Mouse (Mus musculus) spleen, adult 2 months (tissue): Measurements from ENCODE around the gene Rpl38. TPM values are rescaled to one million over a fixed set of nuclear protein-coding genes. Genes with fewer than 3 reads are reported as not detected.

ENCODE experiments used
- DNase-seq, 2 experiments: peaks; one replicate each; pipeline versions ENCODE4 v3.0.0 to v3.0.0-alpha.2; 2012 to 2021; ENCODE audit warnings: low spot score in 2 of 2, low read depth in 1 of 2
- H3K27ac ChIP-seq: fragments of 200-500 bp; 2 replicates; pipeline ENCODE4 v1.5.1; 2012; ENCODE audit warnings: low read length, inconsistent platforms; ENCODE audit not compliant: insufficient read depth
- H3K27me3 ChIP-seq: fragments of 200-500 bp; 2 replicates; pipeline ENCODE4 v1.6.1; 2012; ENCODE audit warnings: mild to moderate bottlenecking, moderate library complexity, low read length, inconsistent platforms; ENCODE audit not compliant: control insufficient read depth, insufficient read depth
- H3K36me3 ChIP-seq: fragments of 200-500 bp; 2 replicates; pipeline ENCODE4 v1.6.1; 2012; ENCODE audit warnings: mild to moderate bottlenecking, low read length, inconsistent platforms; ENCODE audit not compliant: control insufficient read depth, insufficient read depth
- H3K4me1 ChIP-seq: fragments of 200-500 bp; 2 replicates; pipeline ENCODE4 v1.6.1; 2011; ENCODE audit warnings: inconsistent platforms; ENCODE audit not compliant: control insufficient read depth, insufficient read depth, insufficient read length
- H3K4me3 ChIP-seq: fragments of 200-500 bp; 2 replicates; pipeline ENCODE4 v1.5.1; 2011; ENCODE audit warnings: mild to moderate bottlenecking, inconsistent platforms; ENCODE audit not compliant: insufficient read depth, insufficient read length; ENCODE audit errors: extremely low read depth
- CTCF ChIP-seq: fragments of 200-500 bp; IDR thresholded peaks from 2 replicates; pipeline ENCODE4 v1.5.1; 2011; ENCODE audit warnings: mild to moderate bottlenecking, inconsistent platforms; ENCODE audit not compliant: insufficient read depth, insufficient read length, insufficient replicate concordance; ENCODE audit errors: extremely low read depth
- POLR2A ChIP-seq: fragments of 200-500 bp; IDR thresholded peaks from 2 replicates; pipeline ENCODE4 v1.6.1; 2011; ENCODE audit warnings: low read depth, low read length, inconsistent platforms
- WGBS: fragments of 180-500 bp; shearing (Covaris S2); methylation state at CpG from one replicate; pipeline ENCODE4 v1.1.7; 2018; 5-methylcytosine and 5-hydroxymethylcytosine counted together
- polyA plus RNA-seq: library from polyadenylated mRNA; depleted of rRNA; stranded (reverse); fragments of >200 nt; gene quantifications from 2 replicates; pipeline ENCODE4 v1.2.3, GENCODE M21; 2012

The Rpl38 gene
- polyA plus RNA-seq, 1 experiment = 360 TPM

DNA sequence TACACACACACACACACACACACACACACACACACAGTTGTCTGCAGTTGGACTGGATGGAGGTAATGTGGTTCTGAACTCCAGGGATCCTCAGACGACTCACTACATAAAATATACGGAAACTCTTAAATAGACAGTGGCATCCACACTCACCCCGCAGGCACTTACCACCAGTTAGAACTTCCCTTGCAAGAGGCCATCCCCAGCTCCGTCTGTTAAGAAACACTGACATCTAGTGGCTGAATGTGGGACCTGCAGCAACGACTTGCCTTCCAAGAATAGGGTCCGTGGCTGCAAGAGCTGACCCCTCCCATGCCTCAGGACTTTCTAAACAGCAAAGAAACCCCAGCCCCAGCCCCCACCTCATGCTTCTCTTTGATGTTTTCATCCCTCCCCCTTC is 32.0 kb upstream of the Rpl38 start:
- 2% methylated on average over 6 of the region's 6 CpGs for WGBS

DNA sequence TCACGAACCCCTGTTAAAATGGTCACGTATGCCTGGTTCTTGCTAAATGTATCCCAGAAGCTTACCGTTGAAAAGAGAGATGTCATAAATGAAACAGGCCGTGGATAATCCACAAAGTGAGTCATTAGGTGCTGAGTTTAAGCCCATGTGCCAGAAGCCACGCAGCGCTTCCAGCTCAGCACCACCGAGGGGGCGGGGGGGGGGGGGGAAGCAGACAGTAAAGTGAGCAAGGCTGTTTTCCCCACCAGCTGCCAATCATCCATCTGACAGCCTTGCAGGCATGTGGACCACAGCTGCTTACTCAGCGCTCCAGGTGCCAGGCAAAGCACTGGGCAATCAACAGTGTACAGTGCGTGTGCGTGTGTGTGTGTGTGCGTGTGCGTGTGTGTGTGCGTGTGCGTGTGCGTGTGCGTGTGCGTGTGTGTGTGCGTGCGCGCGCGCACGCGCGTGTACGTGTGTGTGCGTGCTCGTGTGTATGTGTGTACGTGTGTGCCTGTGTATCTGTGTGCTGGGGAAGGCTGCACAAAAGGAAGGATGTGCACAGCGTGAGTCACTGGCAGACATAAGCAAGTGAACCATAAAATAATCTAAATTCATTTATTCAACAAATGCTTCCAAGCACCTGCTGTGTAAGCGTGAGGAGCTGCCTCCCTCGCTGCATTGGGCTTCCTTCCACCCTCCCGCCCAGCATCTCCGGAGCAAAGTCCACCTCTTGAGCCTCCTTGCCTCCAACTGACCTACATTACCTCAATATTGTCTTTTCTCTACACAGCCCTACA is 31.4 kb upstream of the Rpl38 start:
- Histone ChIP-seq H3K27me3 (no peaks in the 10 kb centered on the region; the same call in 1 of the 2 replicates), H3K36me3 (no peaks in the 10 kb centered on the region), H3K4me3 (no peak overlapping the region), H3K27ac (no peak overlapping the region), H3K4me1 (no peaks in the 10 kb centered on the region)
- 72% methylated on average over 35 of the region's 35 CpGs for WGBS
- no peak for DNase-seq
- TF ChIP-seq POLR2A (no peak), CTCF (no peak)

More for the DNA sequence above, 32.0 kb upstream of the Rpl38 start:
- Histone ChIP-seq H3K4me3 (no peak overlapping the region), H3K27ac (no peak overlapping the region), H3K4me1 (no peaks in the 10 kb centered on the region), H3K36me3 (no peaks in the 10 kb centered on the region), H3K27me3 (no peaks in the 10 kb centered on the region; the same call in 1 of the 2 replicates)
- DNase-seq = peak; percentile 39 to 64
- TF ChIP-seq CTCF (peak; percentile 91; the same call in 1 of the 2 replicates), POLR2A (no peak)

GRCm38 (mm10) chr11:114638647-114639290 is 29.6 kb upstream of the Rpl38 start:
- Histone ChIP-seq H3K36me3 (no peaks in the 10 kb centered on the region), H3K4me3 (no peak overlapping the region), H3K27me3 (no peaks in the 10 kb centered on the region; the same call in 1 of the 2 replicates), H3K4me1 (no peaks in the 10 kb centered on the region), H3K27ac (no peak overlapping the region)
- TF ChIP-seq POLR2A (no peak), CTCF (no peak)
- DNase-seq = no peak
- WGBS = 79% methylated on average over 10 of the region's 10 CpGs

DNA sequence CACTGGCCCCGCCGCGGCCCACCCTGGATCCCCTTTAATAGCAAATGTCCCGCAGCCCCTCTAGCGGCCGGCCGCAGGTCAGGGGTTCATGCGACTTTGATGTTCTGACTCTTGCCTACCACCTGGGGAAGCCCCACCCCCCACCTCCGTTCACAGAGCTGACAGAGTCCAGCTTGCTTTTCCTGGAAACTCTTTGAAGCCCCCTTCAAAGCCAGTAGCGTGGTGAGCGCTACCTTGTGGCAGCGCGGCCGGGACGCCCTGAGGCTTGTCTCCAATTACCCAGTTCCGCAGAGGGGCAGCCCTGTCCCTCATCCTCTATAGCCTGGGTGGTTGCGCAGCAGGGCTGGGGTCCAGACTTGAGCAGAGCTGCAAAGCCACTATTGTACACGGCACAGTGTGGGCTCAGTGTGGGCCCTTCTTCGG is 28.6 kb upstream of the Rpl38 start:
- no peak for DNase-seq
- TF ChIP-seq CTCF = no peak
- TF ChIP-seq POLR2A = no peak
- 42% methylated on average over 19 of the region's 19 CpGs for WGBS
- no peak overlapping the region for H3K27ac ChIP-seq
- H3K4me1 ChIP-seq = no peaks in the 10 kb centered on the region
- no peaks in the 10 kb centered on the region; the same call in 1 of the 2 replicates for H3K27me3 ChIP-seq
- no peaks in the 10 kb centered on the region for H3K36me3 ChIP-seq
- H3K4me3 ChIP-seq = no peak overlapping the region

- Histone ChIP-seq H3K36me3 (no peaks in the 10 kb centered on the region), H3K4me1 (no peaks in the 10 kb centered on the region), H3K4me3 (no peak overlapping the region), H3K27ac (no peak overlapping the region), H3K27me3 (no peaks in the 10 kb centered on the region; the same call in 1 of the 2 replicates)
- 76% methylated on average over 6 of the region's 6 CpGs for WGBS
- DNase-seq = no peak
- TF ChIP-seq POLR2A (no peak), CTCF (no peak)
Measured at GRCm38 (mm10) chr11:114640658-114641057, 27.7 kb upstream of the Rpl38 start.

- Histone ChIP-seq H3K4me1 (no peaks in the 10 kb centered on the region), H3K27ac (no peak overlapping the region), H3K36me3 (no peaks in the 10 kb centered on the region), H3K27me3 (no peaks in the 10 kb centered on the region; the same call in 1 of the 2 replicates), H3K4me3 (no peak overlapping the region)
- WGBS = 90% methylated on average over 8 of the region's 8 CpGs
- TF ChIP-seq POLR2A = no peak
- no peak for TF ChIP-seq CTCF
- DNase-seq = no peak
Measured at GRCm38 (mm10) chr11:114641136-114641535, 27.2 kb upstream of the Rpl38 start.
